Mouse (Mus musculus) erythroblast, adult 5-6 weeks (primary cell): ENCODE data around the gene Izumo3. TPM values are rescaled to one million over a fixed set of nuclear protein-coding genes. Genes with fewer than 3 reads are reported as not detected.
"Not testable (repeated sequence)": the region's sequence is repeated elsewhere in the genome, so short reads cannot be mapped to it uniquely, and the experiment has no call there.

ENCODE experiments used
- ATAC-seq: replicated peaks from 2 replicates; pipeline ENCODE4 v1.8.0; 2016; ENCODE audit warnings: moderate number of reproducible peaks, mild to moderate bottlenecking, moderate TSS enrichment, inconsistent platforms; ENCODE audit not compliant: poor library complexity, low FRiP score, severe bottlenecking
- total RNA-seq, 2 experiments: library from RNA; stranded (forward) in 1 of 2; stranded (reverse) in 1 of 2; fragments of 150-400 nt in 1 of 2; fragments of 200-764, 138-1000 nt in 1 of 2; gene quantifications; 2 replicates each; pipeline versions ENCODE4 v1.2.3 to v1.2.4; 2015 to 2017; ENCODE audit warnings: low replicate concordance in 2 of 2

The Izumo3 gene
- total RNA-seq (2015; ENCODE audit: low replicate concordance), result not detected in 2 replicates
- not detected in 2 replicates for total RNA-seq (2017; ENCODE audit: low replicate concordance)

GRCm38 (mm10) chr4:92147134-92147533 is at the start of gene Izumo3:
TSS of gene Izumo3 (minus strand) at chr4:92147234.
- no peak for ATAC-seq

GRCm38 (mm10) chr4:92191649-92192048 is 44.6 kb upstream of the Izumo3 start, which contains the start of gene Gm12666:
TSS of gene Gm12666 (minus strand) at chr4:92191749.
- not testable (repeated sequence) for ATAC-seq

- ATAC-seq, result no peak
Measured at GRCm38 (mm10) chr4:92152646-92153045, 5.6 kb upstream of the Izumo3 start.

- no peak for ATAC-seq
Measured at GRCm38 (mm10) chr4:92111390-92111988, 35.5 kb downstream of the Izumo3 start.

- ATAC-seq, result no peak
Measured at GRCm38 (mm10) chr4:92097386-92097785, 49.6 kb downstream of the Izumo3 start.

GRCm38 (mm10) chr4:92095951-92096350 is 51.1 kb downstream of the Izumo3 start:
- ATAC-seq, result no peak

Other genes with a start within 250 kb of the Izumo3 start
- not detected in 2 replicates for gene Gm12666, start 44.5 kb upstream of the Izumo3 start, total RNA-seq (2015; ENCODE audit: low replicate concordance)
- gene Gm12666, start 44.5 kb upstream of the Izumo3 start, total RNA-seq (2017; ENCODE audit: low replicate concordance), result not detected in 2 replicates